Mouse (Mus musculus): ENCODE data around the gene Fli1.

Gene Fli1

GRCm38 (mm10) chr9:32500063-32500462 is 42.6 kb downstream of the Fli1 start:
- DNase-seq = no peak

DNA sequence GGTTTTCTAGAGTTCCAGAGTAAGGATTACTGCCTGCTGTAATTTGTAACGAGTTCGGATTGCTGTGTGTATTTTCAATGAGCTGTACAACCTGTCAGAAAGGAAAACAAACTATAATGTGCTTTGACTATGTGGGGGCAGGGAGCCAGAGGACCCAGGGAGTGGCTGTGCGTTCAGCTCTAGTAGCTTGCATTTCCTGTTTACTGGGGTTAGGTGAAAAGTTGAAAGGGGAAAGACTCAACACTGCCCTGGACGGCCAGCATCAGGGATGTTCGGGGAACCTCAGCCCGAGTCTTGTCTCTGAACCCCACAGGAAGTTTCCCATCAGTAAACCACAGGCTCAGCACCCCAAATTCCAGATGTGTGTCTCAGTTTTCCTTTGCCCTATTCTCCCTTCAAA is 43.2 kb downstream of the Fli1 start:
- no peak for DNase-seq

- DNase-seq = no peak
These were observed 47.0 kb downstream of the Fli1 start for GRCm38 (mm10) chr9:32495643-32495997.

DNA sequence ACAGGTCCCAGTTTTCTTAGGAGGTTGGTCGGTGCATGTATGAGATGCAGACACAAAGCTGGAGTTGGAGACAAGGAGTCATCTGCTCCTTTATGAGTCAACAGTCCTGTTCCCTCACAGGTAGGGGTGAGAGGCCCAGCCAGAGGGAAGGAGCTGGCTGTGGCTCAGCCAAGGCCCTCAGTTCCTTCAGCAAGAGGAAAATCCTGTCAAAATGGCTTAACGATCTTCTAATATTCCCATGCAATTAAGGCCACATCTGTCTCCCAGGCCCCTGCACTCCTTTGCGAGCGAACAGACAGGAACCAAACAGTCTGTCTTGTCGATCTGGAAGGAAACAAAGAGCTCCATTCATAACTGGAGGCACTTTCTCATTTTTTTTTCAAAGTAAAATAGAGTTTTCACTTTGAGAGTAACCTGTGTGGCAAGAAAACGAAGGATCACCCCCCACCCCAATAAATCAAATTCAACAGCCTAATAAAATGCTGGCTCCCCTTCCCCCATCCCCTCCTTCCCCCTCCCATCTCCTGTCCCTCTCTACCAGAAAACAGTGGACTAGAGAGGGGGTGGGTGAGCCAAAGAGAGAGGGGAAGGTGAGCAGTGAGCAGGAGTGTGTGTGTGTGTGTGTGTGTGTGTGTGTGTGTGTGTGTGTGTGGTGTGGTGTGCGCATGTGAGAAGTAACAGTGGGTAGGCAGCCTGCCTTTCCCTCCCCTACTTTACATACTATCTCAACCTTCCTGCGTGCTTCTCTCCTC is 47.6 kb downstream of the Fli1 start:
- no peak for DNase-seq

GRCm38 (mm10) chr9:32493588-32494423 is 48.9 kb downstream of the Fli1 start:
- DNase-seq = no peak

- DNase-seq = no peak
These were observed 49.9 kb downstream of the Fli1 start for GRCm38 (mm10) chr9:32492753-32493152.

DNA sequence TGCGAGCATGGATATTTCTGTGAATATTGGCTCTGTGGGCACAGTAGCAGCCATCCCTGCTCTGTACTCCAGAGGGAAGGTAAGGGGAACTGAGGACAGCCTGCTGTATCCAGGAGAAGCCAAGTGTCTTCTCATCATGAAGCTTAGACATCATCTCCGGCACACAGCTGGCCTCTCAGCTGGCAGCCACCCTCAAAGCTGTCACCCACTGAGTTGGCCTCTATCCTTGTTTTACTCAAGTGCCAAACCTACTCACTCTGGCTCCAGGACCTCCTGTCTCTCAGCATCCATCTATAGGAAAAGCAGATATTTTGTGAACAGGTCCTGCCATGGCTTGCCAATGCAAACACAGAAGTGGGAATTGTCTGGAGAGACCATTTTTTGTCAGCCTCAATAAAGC is 51.2 kb downstream of the Fli1 start:
- no peak for DNase-seq

DNA sequence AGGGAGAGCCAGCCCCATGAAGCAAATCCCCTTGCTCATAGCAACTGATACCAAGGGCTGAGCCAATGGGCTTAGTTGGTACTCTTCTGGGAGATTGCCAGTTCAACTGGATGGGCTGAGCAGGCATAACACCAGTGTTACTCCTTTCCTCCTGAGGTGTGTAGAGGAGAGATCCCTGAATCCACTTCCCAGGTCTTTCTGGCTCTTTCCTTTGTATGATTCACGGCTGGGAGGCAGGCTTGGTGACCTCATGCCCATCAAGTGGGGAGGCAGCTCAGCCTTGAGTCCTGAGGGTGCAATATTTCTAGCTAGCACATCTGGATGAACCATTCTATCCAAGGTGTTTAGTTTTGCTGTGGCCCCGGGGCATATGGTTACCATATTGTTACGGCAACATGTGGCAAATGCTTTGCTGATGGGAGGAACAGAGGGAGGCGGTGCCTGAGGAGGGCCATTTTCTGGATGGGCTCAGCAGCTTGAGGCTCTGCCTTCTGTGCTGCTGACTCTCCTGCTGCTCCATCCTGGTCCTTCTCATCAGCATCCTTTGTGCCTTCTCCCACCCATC is 52.8 kb downstream of the Fli1 start:
- no peak for DNase-seq

DNA sequence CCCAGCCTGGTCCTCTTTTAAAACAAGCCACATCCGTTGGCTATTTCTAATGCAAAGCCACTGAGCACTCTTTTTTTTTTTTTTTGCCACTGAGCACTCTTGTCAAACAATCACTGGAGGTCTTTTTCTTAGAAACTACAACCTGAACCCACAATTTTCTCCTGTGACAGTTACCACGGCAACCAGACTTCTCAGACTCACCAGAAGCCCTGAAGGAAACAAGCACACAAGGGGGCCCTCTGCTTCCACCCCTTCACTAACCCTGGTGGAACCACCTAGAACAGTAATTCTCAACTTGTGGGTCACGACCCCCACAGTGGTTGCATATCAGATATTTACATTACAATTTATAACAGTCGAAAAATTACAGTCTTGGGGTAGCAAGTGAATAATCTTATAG is 53.3 kb downstream of the Fli1 start:
- no peak for DNase-seq

DNA sequence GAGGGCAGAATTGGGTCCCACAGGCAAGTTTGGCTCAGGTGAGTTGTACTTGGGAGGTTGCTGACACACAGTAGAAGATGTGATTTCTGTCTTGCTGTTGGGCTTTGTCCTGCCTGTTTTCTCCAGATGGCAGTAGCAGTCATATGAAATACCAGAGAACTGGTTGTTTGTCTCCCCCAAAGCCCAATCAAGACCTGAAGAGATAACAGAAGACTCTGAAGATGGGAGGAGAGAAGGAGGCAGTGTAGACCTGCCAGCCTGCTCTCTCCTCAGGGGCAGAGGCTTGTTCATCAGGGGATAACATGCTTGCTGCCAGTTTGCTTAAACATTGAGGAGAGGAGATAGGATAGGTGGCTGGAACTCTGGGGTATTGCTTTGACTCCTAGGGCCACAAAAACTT is 54.0 kb downstream of the Fli1 start:
- no peak for DNase-seq

- no peak for DNase-seq
These were observed 54.8 kb downstream of the Fli1 start for GRCm38 (mm10) chr9:32487823-32488222.

DNA sequence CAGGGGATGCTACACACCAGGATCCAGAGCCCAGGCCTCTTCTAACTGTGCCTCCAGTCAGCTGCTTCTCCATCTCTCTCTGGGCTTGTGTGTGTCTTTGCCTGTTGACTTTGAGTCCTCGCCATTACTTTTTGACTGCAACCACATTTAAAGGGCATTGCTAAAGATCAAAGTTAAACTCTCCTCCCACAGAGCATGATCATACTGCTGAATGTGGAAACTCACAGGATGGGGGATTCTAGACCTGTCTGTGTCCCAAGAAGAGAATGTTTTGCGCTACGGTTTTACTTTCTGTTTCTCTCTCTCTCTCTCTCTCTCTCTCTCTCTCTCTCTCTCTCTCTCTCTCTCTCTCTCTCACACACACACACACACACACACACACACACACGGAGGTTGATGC is 55.3 kb downstream of the Fli1 start:
- no peak for DNase-seq

DNA sequence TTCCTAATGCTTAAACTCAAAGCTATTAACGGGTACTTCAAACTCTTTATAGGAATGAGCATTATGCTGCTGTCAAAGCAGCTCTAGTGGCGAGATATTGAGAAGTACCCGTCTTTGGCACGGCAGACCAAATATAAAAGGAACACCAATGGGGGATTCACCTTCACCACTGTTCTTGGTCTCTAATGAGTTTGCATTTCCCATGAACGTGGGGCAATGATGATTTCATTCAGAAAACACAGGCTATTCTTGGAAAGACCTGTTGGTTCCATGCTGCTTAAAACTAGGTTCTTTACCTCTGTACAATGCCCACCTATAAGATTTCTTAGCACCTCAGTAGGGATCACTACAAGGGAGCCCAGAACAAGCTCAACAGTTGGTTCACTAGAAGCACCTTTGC is 62.2 kb downstream of the Fli1 start:
- no peak for DNase-seq

- no peak for DNase-seq
These were observed 63.9 kb downstream of the Fli1 start for GRCm38 (mm10) chr9:32478799-32479198.

DNA sequence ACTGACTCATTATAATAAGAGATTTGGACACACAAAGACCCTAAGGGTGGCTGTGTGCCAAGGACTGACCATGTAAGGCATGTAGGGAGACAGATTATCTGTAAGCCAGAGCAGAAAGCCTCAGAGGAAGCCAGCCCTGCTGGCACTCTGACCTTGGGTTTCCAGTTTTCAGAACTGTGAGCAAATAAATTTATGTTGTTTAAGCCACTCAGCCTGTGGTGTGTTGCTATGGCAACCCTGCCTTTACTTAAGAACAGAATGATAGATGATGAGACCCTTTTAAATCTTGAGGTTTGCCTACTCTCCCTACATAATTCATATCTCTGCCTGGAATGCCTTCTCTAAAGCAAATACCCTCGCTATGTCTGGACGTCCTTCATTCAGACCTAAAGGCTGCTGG is 64.6 kb downstream of the Fli1 start:
- no peak for DNase-seq

GRCm38 (mm10) chr9:32476604-32477003 is 66.1 kb downstream of the Fli1 start:
- DNase-seq = no peak

- DNase-seq = no peak
These were observed 67.9 kb downstream of the Fli1 start for GRCm38 (mm10) chr9:32474621-32475390.

GRCm38 (mm10) chr9:32472346-32472745 is 70.3 kb downstream of the Fli1 start:
- no peak for DNase-seq

GRCm38 (mm10) chr9:32469123-32469751 is 73.4 kb downstream of the Fli1 start:
- DNase-seq = no peak

- DNase-seq = no peak
These were observed 74.3 kb downstream of the Fli1 start for GRCm38 (mm10) chr9:32468313-32468712.

- DNase-seq = no peak
These were observed 75.2 kb downstream of the Fli1 start for GRCm38 (mm10) chr9:32467443-32467842.

DNA sequence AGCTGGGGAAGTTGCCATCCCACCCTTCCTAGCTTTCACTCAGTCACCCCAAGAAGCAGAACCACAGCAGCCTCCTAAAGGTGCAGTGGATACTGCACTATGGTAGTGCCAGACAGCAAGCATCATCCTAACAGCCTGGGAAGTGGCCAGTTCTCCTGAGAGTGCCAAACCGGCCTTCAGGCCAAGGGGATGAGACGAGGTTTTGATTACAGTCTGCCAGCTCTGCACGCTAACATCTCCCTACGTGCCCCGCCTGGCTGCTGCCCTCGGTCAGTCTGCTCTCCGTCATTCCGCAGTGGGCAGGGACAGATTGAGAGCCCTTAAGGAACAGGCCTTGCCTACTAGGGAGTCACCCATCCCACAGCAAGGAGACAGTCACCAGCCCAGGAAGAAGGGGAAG is 75.8 kb downstream of the Fli1 start:
- no peak for DNase-seq

- DNase-seq = no peak
These were observed 86.0 kb downstream of the Fli1 start for GRCm38 (mm10) chr9:32456707-32457106.

Data from right cerebral cortex, postnatal 25 days (tissue).